Mouse (Mus musculus): ENCODE data around the gene Dlgap4. TPM values are rescaled to one million over a fixed set of nuclear protein-coding genes. Genes with fewer than 3 reads are reported as not detected.

Dlgap4 gene
- polyA plus RNA-seq, 1 experiment from 2014 or later, result 68.5 TPM

DNA sequence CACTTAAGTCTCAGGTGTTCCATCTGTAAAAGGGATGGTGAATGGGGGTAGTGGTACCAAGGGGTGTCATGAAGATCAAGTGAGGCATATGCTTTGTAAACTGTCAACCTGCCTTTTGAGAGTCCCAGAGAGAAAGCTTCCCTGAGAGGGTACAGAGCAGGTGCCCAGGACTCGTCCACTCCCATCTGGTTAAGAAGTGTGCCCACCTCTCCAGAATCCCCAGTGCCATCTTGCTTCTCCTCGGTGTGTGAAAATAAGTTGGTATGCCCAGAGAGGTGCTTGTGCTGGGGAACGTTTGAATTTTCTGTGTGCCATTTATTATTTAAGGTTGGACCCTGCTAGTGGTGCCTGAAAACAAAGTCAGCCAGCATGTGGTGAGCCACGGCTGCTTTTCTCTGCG, 109.2 kb downstream of the Dlgap4 start:
- peak overlapping the region; percentile 95 for H3K4me2 ChIP-seq (replicated peaks; ENCODE audit: low read depth, low read length)
- WGBS, result 62% methylated on average over 5 of the region's 5 CpGs
- H3K4me1 ChIP-seq (ENCODE audit: insufficient read depth, low read length), result peaks cover 69% of the 10 kb centered on the region
- peak overlapping the region; percentile 83 for H3K4me3 ChIP-seq (ENCODE audit: low read length)
- H3K27me3 ChIP-seq (ENCODE audit: insufficient read depth, low read length), result no peaks in the 10 kb centered on the region
- no peaks in the 10 kb centered on the region for H3K36me3 ChIP-seq (ENCODE audit: insufficient read depth, low read length)
- H3K9me3 ChIP-seq (ENCODE audit: low read length), result no peaks in the 10 kb centered on the region
- ATAC-seq (ENCODE audit: low FRiP score, low TSS enrichment), result no peak
- peak overlapping the region; percentile 93 for H3K9ac ChIP-seq (replicated peaks; ENCODE audit: low read length)
- no peak overlapping the region for H3K27ac ChIP-seq (ENCODE audit: low read length)

DNA sequence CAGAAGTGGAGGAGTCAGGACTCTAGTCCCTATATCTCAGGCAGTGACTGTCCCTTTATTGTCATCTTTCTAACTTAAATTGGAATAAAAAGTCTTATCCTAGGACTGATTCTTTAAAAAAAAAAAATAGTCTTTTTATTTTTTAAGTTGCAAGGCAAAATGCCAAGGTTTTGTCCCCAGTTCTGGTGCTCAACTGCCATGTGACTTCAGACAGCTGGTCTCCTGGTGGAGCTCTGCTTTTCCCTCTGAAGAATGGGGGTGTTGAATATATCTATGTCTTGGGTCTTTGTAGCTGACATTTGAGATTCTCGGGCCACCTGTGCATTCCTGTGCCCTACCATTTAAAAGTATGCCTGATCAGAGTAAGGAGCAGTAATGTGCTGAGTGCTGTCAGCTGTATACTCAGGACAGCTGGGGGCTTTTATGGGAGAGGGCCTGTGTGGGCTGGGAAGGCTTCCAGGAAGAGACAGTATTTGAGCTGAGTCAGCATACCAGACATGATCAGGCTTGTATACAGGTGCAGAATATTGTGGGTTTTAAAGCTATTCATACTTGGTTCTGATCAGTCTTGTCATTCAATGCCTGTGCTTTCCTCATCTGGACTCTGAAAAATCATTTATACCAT, 110.5 kb downstream of the Dlgap4 start:
- H3K36me3 ChIP-seq (ENCODE audit: insufficient read depth, low read length), result no peaks in the 10 kb centered on the region
- WGBS, result 52% methylated on average over 1 of the region's 1 CpGs
- no peak overlapping the region for H3K27ac ChIP-seq (ENCODE audit: low read length)
- H3K9ac ChIP-seq (replicated peaks; ENCODE audit: low read length), result no peak overlapping the region
- H3K4me1 ChIP-seq (ENCODE audit: insufficient read depth, low read length), result peaks cover 56% of the 10 kb centered on the region
- no peak overlapping the region for H3K4me2 ChIP-seq (replicated peaks; ENCODE audit: low read depth, low read length)
- ATAC-seq (ENCODE audit: low FRiP score, low TSS enrichment), result no peak
- H3K27me3 ChIP-seq (ENCODE audit: insufficient read depth, low read length), result no peaks in the 10 kb centered on the region
- no peak overlapping the region for H3K4me3 ChIP-seq (ENCODE audit: low read length)
- H3K9me3 ChIP-seq (ENCODE audit: low read length), result no peaks in the 10 kb centered on the region

DNA sequence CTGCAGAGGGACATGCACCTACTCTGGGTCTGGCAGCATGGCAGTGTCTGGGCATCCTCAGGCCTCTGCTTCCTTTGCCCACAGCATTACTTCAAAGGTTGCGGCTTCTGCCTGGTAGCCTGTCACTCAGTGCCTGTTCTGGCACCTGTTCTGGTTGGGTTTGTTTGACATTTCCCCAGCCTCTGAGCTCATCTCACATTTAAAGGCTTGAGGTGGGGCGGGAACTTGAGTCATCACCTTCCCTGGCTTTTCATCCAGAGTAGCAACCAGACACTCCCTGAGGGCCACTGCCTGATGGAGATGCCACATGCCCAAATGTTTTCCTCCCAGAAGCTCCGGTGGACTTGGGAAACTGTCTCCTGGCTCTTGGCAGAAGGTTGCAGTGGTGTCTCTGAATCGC, 111.4 kb downstream of the Dlgap4 start:
- no peak overlapping the region for H3K27ac ChIP-seq (ENCODE audit: low read length)
- H3K27me3 ChIP-seq (ENCODE audit: insufficient read depth, low read length), result no peaks in the 10 kb centered on the region
- H3K4me2 ChIP-seq (replicated peaks; ENCODE audit: low read depth, low read length), result no peak overlapping the region
- H3K36me3 ChIP-seq (ENCODE audit: insufficient read depth, low read length), result no peaks in the 10 kb centered on the region
- H3K9ac ChIP-seq (replicated peaks; ENCODE audit: low read length), result no peak overlapping the region
- no peak for ATAC-seq (ENCODE audit: low FRiP score, low TSS enrichment)
- no peak overlapping the region for H3K4me3 ChIP-seq (ENCODE audit: low read length)
- H3K4me1 ChIP-seq (ENCODE audit: insufficient read depth, low read length), result peaks cover 54% of the 10 kb centered on the region
- WGBS, result 82% methylated on average over 4 of the region's 4 CpGs
- H3K9me3 ChIP-seq (ENCODE audit: low read length), result no peaks in the 10 kb centered on the region

DNA sequence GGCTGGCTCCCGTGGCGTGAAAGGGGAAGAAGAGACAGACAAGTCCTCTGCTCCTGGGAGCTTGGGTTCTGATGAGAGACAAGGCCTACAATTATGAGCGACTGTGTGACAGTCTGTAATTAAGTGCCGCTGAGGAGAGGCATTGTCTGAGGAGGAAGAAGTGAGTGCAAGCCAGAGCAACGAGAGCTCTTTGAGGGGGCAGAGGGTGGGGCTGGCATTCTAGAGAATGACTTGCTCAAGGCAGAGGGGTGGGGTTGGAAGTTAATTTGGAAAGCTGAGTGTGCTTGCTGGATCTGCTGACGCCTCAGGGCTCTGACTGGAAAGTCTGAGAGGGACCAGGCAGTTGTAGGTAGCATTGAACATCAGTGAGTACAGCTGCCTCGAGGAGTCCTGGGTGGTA, 112.8 kb downstream of the Dlgap4 start:
- Histone ChIP-seq H3K4me3 (ENCODE audit: low read length) (no peak overlapping the region), H3K36me3 (ENCODE audit: insufficient read depth, low read length) (no peaks in the 10 kb centered on the region), H3K4me2 (replicated peaks; ENCODE audit: low read depth, low read length) (no peak overlapping the region), H3K27ac (ENCODE audit: low read length) (peak overlapping the region; percentile 63), H3K27me3 (ENCODE audit: insufficient read depth, low read length) (no peaks in the 10 kb centered on the region), H3K4me1 (ENCODE audit: insufficient read depth, low read length) (peaks cover 48% of the 10 kb centered on the region), H3K9ac (replicated peaks; ENCODE audit: low read length) (peak overlapping the region; percentile 32; the same call in 1 of the 2 replicates), H3K9me3 (ENCODE audit: low read length) (no peaks in the 10 kb centered on the region)
- no peak for ATAC-seq (ENCODE audit: low FRiP score, low TSS enrichment)
- WGBS, result 17% methylated on average over 7 of the region's 7 CpGs

DNA sequence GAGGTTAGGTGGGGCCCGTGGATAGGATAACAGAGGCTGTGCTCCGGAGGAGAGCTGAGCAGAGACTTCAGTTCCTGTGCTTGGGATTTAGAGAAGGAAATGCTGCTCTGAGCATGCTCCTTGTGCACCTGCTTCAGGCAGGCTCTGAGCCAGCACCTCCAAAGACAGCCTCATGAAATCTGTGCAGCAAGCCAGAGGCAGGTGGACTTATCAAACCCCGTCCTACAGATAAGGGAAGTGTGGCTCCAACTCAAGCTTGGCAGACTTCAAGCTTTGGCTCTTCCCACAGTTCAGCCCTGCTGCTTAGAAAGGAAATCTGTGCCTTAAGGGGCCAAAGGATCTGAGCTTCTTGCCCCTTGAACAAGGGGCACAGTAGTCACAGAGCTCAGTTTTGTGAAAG, 113.4 kb downstream of the Dlgap4 start:
- WGBS, result 29% methylated on average over 3 of the region's 3 CpGs
- H3K9ac ChIP-seq (replicated peaks; ENCODE audit: low read length), result no peak overlapping the region
- peak overlapping the region; percentile 43; the same call in 1 of the 2 replicates for H3K27ac ChIP-seq (ENCODE audit: low read length)
- H3K4me2 ChIP-seq (replicated peaks; ENCODE audit: low read depth, low read length), result no peak overlapping the region
- ATAC-seq (ENCODE audit: low FRiP score, low TSS enrichment), result no peak
- peaks cover 51% of the 10 kb centered on the region for H3K4me1 ChIP-seq (ENCODE audit: insufficient read depth, low read length)
- H3K36me3 ChIP-seq (ENCODE audit: insufficient read depth, low read length), result no peaks in the 10 kb centered on the region
- no peaks in the 10 kb centered on the region for H3K9me3 ChIP-seq (ENCODE audit: low read length)
- no peak overlapping the region for H3K4me3 ChIP-seq (ENCODE audit: low read length)
- no peaks in the 10 kb centered on the region for H3K27me3 ChIP-seq (ENCODE audit: insufficient read depth, low read length)

DNA sequence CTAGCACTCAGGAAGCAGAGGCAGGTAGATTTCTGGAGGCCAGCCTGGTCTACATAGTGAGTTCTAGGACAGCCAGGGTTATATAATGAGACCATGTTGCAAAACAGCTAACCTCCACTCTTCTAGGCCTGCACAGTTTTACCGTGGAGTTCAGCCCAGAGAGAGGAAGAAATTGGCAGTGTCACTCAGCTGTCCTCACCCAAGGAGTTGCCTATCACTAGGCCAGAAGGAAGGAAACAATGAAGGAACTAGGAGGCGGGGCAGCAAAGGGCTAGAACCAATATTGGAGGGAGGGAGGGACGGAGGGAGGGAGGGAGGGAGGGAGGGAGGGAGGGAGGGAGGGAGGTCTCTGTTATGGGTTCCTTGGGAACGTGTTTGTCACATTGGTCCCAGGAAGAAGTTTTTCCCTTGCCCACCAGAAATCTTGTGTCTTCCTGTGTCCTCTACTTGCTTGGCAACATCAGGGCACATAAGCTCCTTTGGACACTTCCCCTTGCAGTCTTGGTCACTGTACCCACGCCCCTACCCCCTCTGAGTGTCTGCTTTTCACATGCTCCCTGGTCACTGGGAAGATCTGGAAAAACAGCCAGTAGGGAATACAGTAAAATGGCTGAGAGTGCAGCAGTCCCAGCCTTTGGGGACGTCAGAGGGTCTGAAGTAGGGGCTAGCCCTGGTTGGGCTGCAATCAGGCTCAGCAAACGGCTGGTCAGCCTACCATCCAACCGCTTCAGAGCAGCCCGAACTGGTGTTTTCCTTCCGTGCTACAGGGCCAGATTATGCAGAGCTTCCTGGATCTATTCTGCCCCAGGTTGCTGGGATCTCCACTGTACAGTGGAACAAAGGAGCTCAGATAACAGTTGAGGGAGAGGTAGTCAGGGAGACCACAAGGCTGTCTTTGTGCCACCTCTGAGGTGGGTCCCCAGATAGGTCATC, 116.3 kb downstream of the Dlgap4 start:
- H3K4me1 ChIP-seq (ENCODE audit: insufficient read depth, low read length), result peaks cover 36% of the 10 kb centered on the region
- peak overlapping the region; percentile 17; the same call in 1 of the 2 replicates for H3K27ac ChIP-seq (ENCODE audit: low read length)
- 53% methylated on average over 9 of the region's 10 CpGs for WGBS
- no peaks in the 10 kb centered on the region for H3K36me3 ChIP-seq (ENCODE audit: insufficient read depth, low read length)
- H3K9me3 ChIP-seq (ENCODE audit: low read length), result no peaks in the 10 kb centered on the region
- 0 out of 2 replicates have a peak overlapping the region, but pooled peaks have one; percentile 7 for H3K4me2 ChIP-seq (replicated peaks; ENCODE audit: low read depth, low read length)
- no peak overlapping the region for H3K4me3 ChIP-seq (ENCODE audit: low read length)
- no peak overlapping the region for H3K9ac ChIP-seq (replicated peaks; ENCODE audit: low read length)
- H3K27me3 ChIP-seq (ENCODE audit: insufficient read depth, low read length), result no peaks in the 10 kb centered on the region
- ATAC-seq (ENCODE audit: low FRiP score, low TSS enrichment), result no peak

DNA sequence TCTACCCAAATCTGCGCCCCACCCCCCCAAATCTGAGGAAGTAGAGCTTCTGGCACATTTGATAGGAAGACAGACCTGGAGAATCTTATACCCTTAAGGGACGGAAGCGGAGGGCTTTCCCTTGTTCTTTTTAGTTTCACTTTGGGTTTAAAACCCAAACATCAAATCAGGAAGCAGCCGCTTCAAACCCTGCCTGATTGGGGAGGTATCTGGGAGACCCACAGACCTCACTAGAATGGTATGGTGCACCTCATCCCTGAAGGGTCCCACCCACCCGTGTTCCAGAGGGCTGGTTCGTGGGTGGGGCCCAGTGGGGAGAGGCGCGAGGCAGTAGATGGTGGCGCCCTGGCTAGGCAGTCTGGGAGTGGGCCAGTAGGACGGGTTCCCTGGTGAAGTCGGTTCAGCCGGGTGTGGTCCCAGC, 117.0 kb downstream of the Dlgap4 start:
- no peaks in the 10 kb centered on the region for H3K36me3 ChIP-seq (ENCODE audit: insufficient read depth, low read length)
- 81% methylated on average over 12 of the region's 12 CpGs for WGBS
- no peak overlapping the region for H3K4me3 ChIP-seq (ENCODE audit: low read length)
- no peaks in the 10 kb centered on the region for H3K27me3 ChIP-seq (ENCODE audit: insufficient read depth, low read length)
- H3K4me2 ChIP-seq (replicated peaks; ENCODE audit: low read depth, low read length), result 0 out of 2 replicates have a peak overlapping the region, but pooled peaks have one; percentile 7
- H3K9me3 ChIP-seq (ENCODE audit: low read length), result no peaks in the 10 kb centered on the region
- ATAC-seq (ENCODE audit: low FRiP score, low TSS enrichment), result no peak
- peak overlapping the region; percentile 17; the same call in 1 of the 2 replicates for H3K27ac ChIP-seq (ENCODE audit: low read length)
- peaks cover 29% of the 10 kb centered on the region for H3K4me1 ChIP-seq (ENCODE audit: insufficient read depth, low read length)
- no peak overlapping the region for H3K9ac ChIP-seq (replicated peaks; ENCODE audit: low read length)

DNA sequence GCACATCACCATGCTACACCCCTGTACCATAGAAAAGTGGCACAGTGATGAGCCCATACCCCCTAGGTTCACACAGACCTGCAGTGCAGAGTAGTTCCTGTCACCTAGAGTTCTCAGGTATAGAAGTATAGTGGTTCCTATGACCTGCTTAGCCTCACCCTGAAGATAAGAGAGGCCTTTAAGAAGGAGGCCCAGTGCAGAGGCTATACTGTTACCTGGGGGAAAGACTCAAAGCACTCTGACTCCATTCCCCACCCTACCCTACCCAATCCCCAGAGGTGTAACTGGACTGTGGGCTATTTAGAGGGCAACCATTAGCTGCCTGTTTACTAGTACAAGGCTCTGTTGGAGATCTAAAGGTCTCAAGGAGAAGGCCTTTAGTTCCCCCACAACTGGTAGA, 118.1 kb downstream of the Dlgap4 start:
- H3K9me3 ChIP-seq (ENCODE audit: low read length), result no peaks in the 10 kb centered on the region
- H3K4me3 ChIP-seq (ENCODE audit: low read length), result no peak overlapping the region
- no peaks in the 10 kb centered on the region for H3K36me3 ChIP-seq (ENCODE audit: insufficient read depth, low read length)
- H3K27me3 ChIP-seq (ENCODE audit: insufficient read depth, low read length), result no peaks in the 10 kb centered on the region
- H3K9ac ChIP-seq (replicated peaks; ENCODE audit: low read length), result no peak overlapping the region
- no peak for ATAC-seq (ENCODE audit: low FRiP score, low TSS enrichment)
- H3K4me1 ChIP-seq (ENCODE audit: insufficient read depth, low read length), result peaks cover 28% of the 10 kb centered on the region
- peak overlapping the region; percentile 14; the same call in 1 of the 2 replicates for H3K27ac ChIP-seq (ENCODE audit: low read length)
- no peak overlapping the region for H3K4me2 ChIP-seq (replicated peaks; ENCODE audit: low read depth, low read length)

DNA sequence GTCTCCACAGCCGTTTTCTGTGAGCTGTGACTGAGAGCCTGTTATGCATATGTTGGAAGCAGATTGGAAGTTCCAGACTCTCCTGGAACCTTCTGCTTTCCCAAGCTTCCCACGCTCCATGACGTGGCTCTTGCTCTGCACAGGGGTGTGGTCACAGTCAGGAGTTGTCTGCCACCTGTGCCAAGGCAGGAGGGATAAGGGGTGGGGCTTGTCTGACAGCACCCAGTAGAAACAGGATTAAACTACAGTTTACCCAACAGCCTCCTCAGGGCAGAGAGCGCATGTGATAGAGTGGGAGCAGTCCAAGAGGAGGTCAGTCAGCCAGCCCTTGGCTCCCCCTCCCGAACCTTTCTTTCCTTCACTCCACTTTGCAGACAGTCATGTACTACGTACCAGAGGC, 118.6 kb downstream of the Dlgap4 start:
- Histone ChIP-seq H3K9me3 (ENCODE audit: low read length) (no peaks in the 10 kb centered on the region), H3K4me1 (ENCODE audit: insufficient read depth, low read length) (peaks cover 29% of the 10 kb centered on the region), H3K36me3 (ENCODE audit: insufficient read depth, low read length) (no peaks in the 10 kb centered on the region), H3K9ac (replicated peaks; ENCODE audit: low read length) (0 out of 2 replicates have a peak overlapping the region, but pooled peaks have one; percentile 5), H3K4me3 (ENCODE audit: low read length) (no peak overlapping the region), H3K4me2 (replicated peaks; ENCODE audit: low read depth, low read length) (no peak overlapping the region), H3K27me3 (ENCODE audit: insufficient read depth, low read length) (no peaks in the 10 kb centered on the region), H3K27ac (ENCODE audit: low read length) (peak overlapping the region; percentile 55; the same call in 1 of the 2 replicates)
- ATAC-seq (ENCODE audit: low FRiP score, low TSS enrichment), result peak; percentile 49
- WGBS, result 60% methylated on average over 6 of the region's 6 CpGs
